Mouse (Mus musculus) kidney, embryonic 16.5 days (tissue): ENCODE measurements around the gene H2al1d. TPM values are rescaled to one million over a fixed set of nuclear protein-coding genes. Genes with fewer than 3 reads are reported as not detected.
"Not testable (repeated sequence)": the region's sequence is repeated elsewhere in the genome, so short reads cannot be mapped to it uniquely, and the experiment has no call there.

Experiments
- ATAC-seq: fragments of 200-750 bp; cut with Nextera tagmentation; 2 replicates; pipeline ENCODE4 v1.8.0; 2017; ENCODE audit warnings: moderate TSS enrichment; ENCODE audit not compliant: low FRiP score, low TSS enrichment
- H3K27ac ChIP-seq: fragments of 300-500 bp; sonication (generic); 2 replicates; pipeline ENCODE4 v1.5.1; 2014; ENCODE audit warnings: low read length
- H3K27me3 ChIP-seq: fragments of 300-500 bp; sonication (generic); 2 replicates; pipeline ENCODE4 v1.6.1; 2014; ENCODE audit warnings: low read length, control low read depth, mixed read lengths; ENCODE audit not compliant: insufficient read depth
- H3K36me3 ChIP-seq: fragments of 300-500 bp; sonication (generic); 2 replicates; pipeline ENCODE4 v1.6.1; 2014; ENCODE audit warnings: low read length, control low read depth, mixed read lengths; ENCODE audit not compliant: insufficient read depth
- H3K4me1 ChIP-seq: fragments of 300-500 bp; sonication (generic); 2 replicates; pipeline ENCODE4 v1.6.1; 2014; ENCODE audit warnings: low read length, control low read depth, mixed read lengths; ENCODE audit not compliant: insufficient read depth
- H3K4me2 ChIP-seq: fragments of 300-500 bp; sonication (generic); replicated peaks from 2 replicates; pipeline ENCODE4 v1.6.1; 2014; ENCODE audit warnings: low read depth, low read length
- H3K4me3 ChIP-seq: fragments of 300-500 bp; sonication (generic); 2 replicates; pipeline ENCODE4 v1.5.1; 2014; ENCODE audit warnings: mild to moderate bottlenecking, low read length
- H3K9ac ChIP-seq: fragments of 300-500 bp; sonication (generic); replicated peaks from 2 replicates; pipeline ENCODE4 v1.6.1; 2014; ENCODE audit warnings: low read length
- H3K9me3 ChIP-seq: fragments of 300-500 bp; sonication (generic); 2 replicates; pipeline ENCODE4 v1.6.1; 2016; ENCODE audit warnings: low read length, control low read depth
- WGBS: fragments of 180-500 bp; shearing (Covaris S2); extraction: QIAGEN DNeasy Blood & Tissue Kit; methylation state at CpG from one replicate; pipeline ENCODE4 v1.1.7; 2014; 5-methylcytosine and 5-hydroxymethylcytosine counted together
- polyA plus RNA-seq: library from polyadenylated mRNA; unstranded; fragments of >200 nt; fragmentation: Nextera tagmentation; extraction: Ambion mirVana; gene quantifications from 2 replicates; pipeline ENCODE4 v1.2.1, GENCODE M21; 2015

H2al1d gene
- polyA plus RNA-seq, 1 experiment from 2014 or later = not detected

- not testable (repeated sequence) for H3K9ac ChIP-seq, H3K27me3 ChIP-seq, ATAC-seq, H3K36me3 ChIP-seq, H3K4me2 ChIP-seq, H3K9me3 ChIP-seq, H3K4me3 ChIP-seq, H3K27ac ChIP-seq, H3K4me1 ChIP-seq
- 85% methylated on average over 1 of the region's 3 CpGs for WGBS
Measured at GRCm38 (mm10) chrX:11302132-11302531, 6.5 kb upstream of the H2al1d start, which contains the start of gene H2al1b. TSS of gene H2al1b (plus strand) at chrX:11302432.

DNA sequence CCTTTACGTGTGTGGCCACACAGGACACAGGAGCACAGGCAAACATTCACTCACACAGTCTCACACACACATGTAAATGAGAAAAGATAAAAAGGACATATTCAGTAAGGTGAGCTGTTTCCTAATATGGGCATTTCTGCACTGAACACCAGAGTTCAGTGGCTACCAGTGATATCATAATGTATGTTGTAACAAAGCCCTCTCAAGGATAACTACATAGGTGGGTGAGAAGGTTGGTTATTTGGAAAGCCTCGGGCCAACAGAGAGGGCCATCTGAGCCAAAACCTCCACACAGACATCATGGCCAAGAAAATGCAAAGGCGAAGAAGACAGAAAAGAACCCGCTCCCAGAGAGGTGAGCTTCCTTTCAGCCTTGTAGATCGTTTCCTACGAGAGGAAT, 3.3 kb upstream of the H2al1d start, which contains the start of gene H2al1c:
Gene H2al1c (plus strand): TSS at position 301 of the 400 bp plus-strand sequence.
- H3K27me3 ChIP-seq, H3K4me2 ChIP-seq, H3K9ac ChIP-seq, ATAC-seq, H3K4me1 ChIP-seq, H3K36me3 ChIP-seq, H3K9me3 ChIP-seq, H3K27ac ChIP-seq, H3K4me3 ChIP-seq: not testable (repeated sequence)
- 70% methylated on average over 1 of the region's 6 CpGs for WGBS

DNA sequence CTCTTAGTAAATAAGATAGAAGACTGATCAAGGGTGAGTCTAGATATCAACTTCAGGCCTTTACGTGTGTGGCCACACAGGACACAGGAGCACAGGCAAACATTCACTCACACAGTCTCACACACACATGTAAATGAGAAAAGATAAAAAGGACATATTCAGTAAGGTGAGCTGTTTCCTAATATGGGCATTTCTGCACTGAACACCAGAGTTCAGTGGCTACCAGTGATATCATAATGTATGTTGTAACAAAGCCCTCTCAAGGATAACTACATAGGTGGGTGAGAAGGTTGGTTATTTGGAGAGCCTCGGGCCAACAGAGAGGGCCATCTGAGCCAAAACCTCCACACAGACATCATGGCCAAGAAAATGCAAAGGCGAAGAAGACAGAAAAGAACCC, 3.0 kb downstream of the H2al1d start, which contains the start of gene H2al1e:
Gene H2al1e (plus strand): TSS at position 301 of the 400 bp plus-strand sequence.
- H3K27ac ChIP-seq, H3K9ac ChIP-seq, H3K4me2 ChIP-seq, H3K4me1 ChIP-seq, H3K9me3 ChIP-seq, H3K36me3 ChIP-seq, H3K4me3 ChIP-seq, ATAC-seq, H3K27me3 ChIP-seq: not testable (repeated sequence)
- WGBS = no CpG with 5 or more reads among the region's 3 CpGs

DNA sequence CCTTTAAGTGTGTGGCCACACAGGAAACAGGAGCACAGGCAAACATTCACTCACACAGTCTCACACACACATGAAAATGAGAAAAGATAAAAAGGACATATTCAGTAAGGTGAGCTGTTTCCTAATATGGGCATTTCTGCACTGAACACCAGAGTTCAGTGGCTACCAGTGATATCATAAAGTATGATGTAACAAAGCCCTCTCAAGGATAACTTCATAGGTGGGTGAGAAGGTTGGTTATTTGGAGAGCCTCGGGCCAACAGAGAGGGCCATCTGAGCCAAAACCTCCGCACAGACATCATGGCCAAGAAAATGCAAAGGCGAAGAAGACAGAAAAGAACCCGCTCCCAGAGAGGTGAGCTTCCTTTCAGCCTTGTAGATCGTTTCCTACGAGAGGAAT, 6.2 kb downstream of the H2al1d start, which contains the start of gene H2al1f:
Gene H2al1f (plus strand): TSS at position 301 of the 400 bp plus-strand sequence.
- ATAC-seq, H3K4me3 ChIP-seq, H3K36me3 ChIP-seq, H3K4me1 ChIP-seq, H3K27me3 ChIP-seq, H3K9me3 ChIP-seq, H3K9ac ChIP-seq, H3K4me2 ChIP-seq, H3K27ac ChIP-seq: not testable (repeated sequence)
- no CpG with 5 or more reads among the region's 6 CpGs for WGBS

- not testable (repeated sequence) for H3K4me2 ChIP-seq, H3K4me1 ChIP-seq, H3K27me3 ChIP-seq, H3K9ac ChIP-seq, ATAC-seq, H3K27ac ChIP-seq, H3K9me3 ChIP-seq, H3K4me3 ChIP-seq, H3K36me3 ChIP-seq
- WGBS = no CpG with 5 or more reads among the region's 3 CpGs
Measured at GRCm38 (mm10) chrX:11317956-11318355, 9.3 kb downstream of the H2al1d start, which contains the start of gene H2al1g. TSS of gene H2al1g (plus strand) at chrX:11318256.

DNA sequence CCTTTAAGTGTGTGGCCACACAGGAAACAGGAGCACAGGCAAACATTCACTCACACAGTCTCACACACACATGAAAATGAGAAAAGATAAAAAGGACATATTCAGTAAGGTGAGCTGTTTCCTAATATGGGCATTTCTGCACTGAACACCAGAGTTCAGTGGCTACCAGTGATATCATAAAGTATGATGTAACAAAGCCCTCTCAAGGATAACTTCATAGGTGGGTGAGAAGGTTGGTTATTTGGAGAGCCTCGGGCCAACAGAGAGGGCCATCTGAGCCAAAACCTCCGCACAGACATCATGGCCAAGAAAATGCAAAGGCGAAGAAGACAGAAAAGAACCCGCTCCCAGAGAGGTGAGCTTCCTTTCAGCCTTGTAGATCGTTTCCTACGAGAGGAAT, 12.6 kb downstream of the H2al1d start, which contains the start of gene H2al1h:
Gene H2al1h (plus strand): TSS at position 301 of the 400 bp plus-strand sequence.
- not testable (repeated sequence) for H3K27me3 ChIP-seq, H3K27ac ChIP-seq, H3K4me2 ChIP-seq, H3K9ac ChIP-seq, H3K4me3 ChIP-seq, ATAC-seq, H3K9me3 ChIP-seq, H3K36me3 ChIP-seq, H3K4me1 ChIP-seq
- WGBS = no CpG with 5 or more reads among the region's 6 CpGs

GRCm38 (mm10) chrX:11324359-11324758, 15.7 kb downstream of the H2al1d start, which contains the start of gene H2al1i:
TSS of gene H2al1i (plus strand) at chrX:11324659.
- not testable (repeated sequence) for H3K4me1 ChIP-seq, H3K9me3 ChIP-seq, H3K4me3 ChIP-seq, H3K27me3 ChIP-seq, H3K4me2 ChIP-seq, ATAC-seq, H3K9ac ChIP-seq, H3K27ac ChIP-seq, H3K36me3 ChIP-seq
- WGBS = 71% methylated on average over 1 of the region's 5 CpGs

GRCm38 (mm10) chrX:11327522-11327921, 18.9 kb downstream of the H2al1d start, which contains the start of gene H2al1j:
TSS of gene H2al1j (plus strand) at chrX:11327822.
- H3K9ac ChIP-seq, H3K4me2 ChIP-seq, H3K4me3 ChIP-seq, H3K27ac ChIP-seq, H3K9me3 ChIP-seq, H3K36me3 ChIP-seq, ATAC-seq, H3K4me1 ChIP-seq, H3K27me3 ChIP-seq: not testable (repeated sequence)
- WGBS = 100% methylated on average over 2 of the region's 2 CpGs

DNA sequence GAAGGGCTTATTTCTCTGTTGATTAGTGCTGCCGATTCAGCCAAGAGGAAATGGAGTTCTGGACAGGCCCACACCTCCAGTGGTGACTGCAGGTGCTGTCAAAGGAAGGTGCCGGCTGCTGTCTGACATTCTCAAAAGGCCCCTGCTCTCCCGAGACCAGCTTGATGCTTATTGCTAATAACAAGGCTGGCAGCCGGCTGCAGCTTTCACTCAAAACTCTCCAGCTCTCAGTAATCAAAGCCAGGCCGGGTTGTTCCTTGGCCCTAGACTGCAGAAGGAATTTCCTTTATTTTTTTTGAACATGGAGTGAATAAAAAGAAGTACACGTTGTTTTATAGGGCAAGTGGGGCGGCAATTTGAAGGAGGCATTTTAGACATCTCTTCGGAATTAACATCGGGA, 37.1 kb downstream of the H2al1d start:
- Histone ChIP-seq H3K4me2 (no peak overlapping the region), H3K36me3 (no peaks in the 10 kb centered on the region), H3K9ac (no peak overlapping the region), H3K27me3 (no peaks in the 10 kb centered on the region; the same call in 1 of the 2 replicates), H3K4me1 (no peaks in the 10 kb centered on the region), H3K27ac (no peak overlapping the region), H3K4me3 (no peak overlapping the region), H3K9me3 (no peaks in the 10 kb centered on the region)
- ATAC-seq = no peak
- WGBS = 73% methylated on average over 9 of the region's 9 CpGs

DNA sequence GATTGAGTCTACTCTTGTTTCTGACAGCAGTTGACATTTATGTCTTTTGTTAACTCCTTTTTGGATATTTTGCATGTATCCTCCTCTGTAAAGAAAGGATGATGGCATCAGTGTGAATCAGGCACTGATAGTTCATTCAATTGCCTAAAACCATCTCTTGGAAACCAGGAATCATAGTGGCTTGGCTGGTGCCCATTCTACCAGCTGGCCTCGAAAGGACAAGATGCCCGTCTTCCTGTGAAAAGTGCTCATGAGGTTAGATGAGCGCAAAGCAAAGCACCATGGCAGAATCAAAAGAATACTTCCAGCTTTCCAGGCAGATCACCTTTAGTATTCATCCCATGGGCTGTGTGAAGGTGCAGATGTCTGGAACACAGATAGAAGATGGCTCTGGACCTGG, 38.1 kb downstream of the H2al1d start:
- Histone ChIP-seq H3K27me3 (peaks cover 2% of the 10 kb centered on the region; the same call in 1 of the 2 replicates), H3K4me2 (no peak overlapping the region), H3K36me3 (no peaks in the 10 kb centered on the region), H3K9me3 (no peaks in the 10 kb centered on the region), H3K27ac (no peak overlapping the region), H3K4me1 (no peaks in the 10 kb centered on the region), H3K9ac (no peak overlapping the region), H3K4me3 (no peak overlapping the region)
- ATAC-seq = no peak
- WGBS = 89% methylated on average over 3 of the region's 3 CpGs
